12 mouse cellular contexts compared by ENCODE assay signal in genomic region chr7:130258704-130259295, GRCm38 (mm10).
DNase-seq lines count a peak whose midpoint lies in the region; ATAC-seq lines count a peak whose summit lies in the region.
"Had no signal": no experiment of that assay in that cellular context is flagged by ENCODE, and none has a peak within 500 bp of the region (broad histone marks: within the 10 kb centered on the region; RNA-seq: fewer than 3 reads in every experiment).

No protein-coding gene starts in this region.

- H3K36me3 ChIP-seq in lung, embryonic 15.5 days = 0 out of 2 replicates have a peak, but pooled peaks cover 7% of the 10 kb centered on the region
- H3K36me3 ChIP-seq in forebrain, embryonic 13.5 days (ENCODE audit: poor library complexity, severe bottlenecking) = peaks cover 13% of the 10 kb centered on the region; the same call in 1 of the 2 replicates
- no peaks in the 10 kb centered on the region for H3K36me3 ChIP-seq in intestine, embryonic 15.5 days
- H3K36me3 ChIP-seq in neural tube, embryonic 15.5 days = no peaks in the 10 kb centered on the region

- H3K4me1 ChIP-seq in lung, embryonic 15.5 days = peaks cover 77% of the 10 kb centered on the region
- peaks cover 72% of the 10 kb centered on the region for H3K4me1 ChIP-seq in forebrain, embryonic 13.5 days
- peaks cover 55% of the 10 kb centered on the region for H3K4me1 ChIP-seq in intestine, embryonic 15.5 days (replicated peaks)
- peaks cover 62% of the 10 kb centered on the region for H3K4me1 ChIP-seq in neural tube, embryonic 15.5 days

- H3K4me3 ChIP-seq in lung, embryonic 15.5 days = peak overlapping the region; percentile 75; the same call in 1 of the 2 replicates
- no peak overlapping the region for H3K4me3 ChIP-seq in forebrain, embryonic 13.5 days
- peak overlapping the region; percentile 11; the same call in 1 of the 2 replicates for H3K4me3 ChIP-seq in intestine, embryonic 15.5 days (replicated peaks)
- no peak overlapping the region; the same call in 1 of the 2 replicates for H3K4me3 ChIP-seq in neural tube, embryonic 15.5 days (replicated peaks)

- H3K27me3 ChIP-seq in lung, embryonic 15.5 days = no peaks in the 10 kb centered on the region
- peaks cover 13% of the 10 kb centered on the region for H3K27me3 ChIP-seq in forebrain, embryonic 13.5 days
- H3K27me3 ChIP-seq in intestine, embryonic 15.5 days (replicated peaks) = no peaks in the 10 kb centered on the region
- no peaks in the 10 kb centered on the region for H3K27me3 ChIP-seq in neural tube, embryonic 15.5 days (replicated peaks)

- 5% methylated on average over 9 of the region's 9 CpGs for WGBS in lung, embryonic 15.5 days
- WGBS in forebrain, embryonic 13.5 days = 18% methylated on average over 9 of the region's 9 CpGs
- WGBS in intestine, embryonic 15.5 days = 14% methylated on average over 9 of the region's 9 CpGs
- WGBS in neural tube, embryonic 15.5 days = 24% methylated on average over 9 of the region's 9 CpGs

- ATAC-seq in lung, embryonic 15.5 days (ENCODE audit: borderline replicate concordance, extremely low read depth, low FRiP score, low TSS enrichment) = peak; percentile 56; the same call in 1 of the 2 replicates
- ATAC-seq in forebrain, embryonic 13.5 days = no peak; the same call in 1 of the 2 replicates
- no peak for ATAC-seq in intestine, embryonic 15.5 days
- ATAC-seq in neural tube, embryonic 15.5 days (ENCODE audit: low FRiP score) = no peak
- ATAC-seq in inflammation-experienced regulatory T-cells, adult 6 months = no peak
- no peak for ATAC-seq in activated CD4-positive, CD25-positive, alpha-beta regulatory T cell, adult 4 months

- peak overlapping the region; percentile 72 for H3K4me2 ChIP-seq in lung, embryonic 15.5 days
- H3K4me2 ChIP-seq in forebrain, embryonic 13.5 days = peak overlapping the region; percentile 77
- H3K4me2 ChIP-seq in intestine, embryonic 15.5 days (replicated peaks) = peak overlapping the region; percentile 89
- H3K4me2 ChIP-seq in neural tube, embryonic 15.5 days = peak overlapping the region; percentile 97

- no peak for DNase-seq in lung, postnatal 25 days (ENCODE audit: low spot score)
- no peak for DNase-seq in frontal cortex, postnatal 14 days (ENCODE audit: low spot score in 2 of 2)
- DNase-seq: adrenal gland, postnatal 25 days; cerebellum, postnatal 14 days; gastrocnemius, postnatal 10 days; kidney, postnatal 14 days had no signal

- H3K27ac ChIP-seq in lung, embryonic 15.5 days = peak overlapping the region; percentile 18; the same call in 1 of the 2 replicates
- no peak overlapping the region for H3K27ac ChIP-seq in forebrain, embryonic 13.5 days
- no peak overlapping the region for H3K27ac ChIP-seq in intestine, embryonic 15.5 days
- no peak overlapping the region for H3K27ac ChIP-seq in neural tube, embryonic 15.5 days (replicated peaks)

- no peaks in the 10 kb centered on the region for H3K9me3 ChIP-seq in lung, embryonic 15.5 days
- no peaks in the 10 kb centered on the region for H3K9me3 ChIP-seq in forebrain, embryonic 13.5 days (replicated peaks)
- no peaks in the 10 kb centered on the region for H3K9me3 ChIP-seq in intestine, embryonic 15.5 days
- H3K9me3 ChIP-seq in neural tube, embryonic 15.5 days (replicated peaks) = no peaks in the 10 kb centered on the region

- no peak overlapping the region for H3K9ac ChIP-seq in lung, embryonic 15.5 days
- H3K9ac ChIP-seq in forebrain, embryonic 13.5 days = no peak overlapping the region
- H3K9ac ChIP-seq in intestine, embryonic 15.5 days = no peak overlapping the region; the same call in 1 of the 2 replicates
- H3K9ac ChIP-seq in neural tube, embryonic 15.5 days (replicated peaks) = no peak overlapping the region

Comparison
In these comparisons a context has a peak if more than half of its experiments do, and no peak if none do; other contexts are left out.
1. H3K4me3 ChIP-seq: peak in lung, embryonic 15.5 days (single experiment) and intestine, embryonic 15.5 days (single experiment); none in forebrain, embryonic 13.5 days (single experiment) and neural tube, embryonic 15.5 days (single experiment).
2. Peak in every context shown above with its lines, with median percentiles within 50 percentile points of each other: H3K4me2 ChIP-seq.